ENCODE assay signal across 8 mouse cellular contexts in the genomic region with DNA sequence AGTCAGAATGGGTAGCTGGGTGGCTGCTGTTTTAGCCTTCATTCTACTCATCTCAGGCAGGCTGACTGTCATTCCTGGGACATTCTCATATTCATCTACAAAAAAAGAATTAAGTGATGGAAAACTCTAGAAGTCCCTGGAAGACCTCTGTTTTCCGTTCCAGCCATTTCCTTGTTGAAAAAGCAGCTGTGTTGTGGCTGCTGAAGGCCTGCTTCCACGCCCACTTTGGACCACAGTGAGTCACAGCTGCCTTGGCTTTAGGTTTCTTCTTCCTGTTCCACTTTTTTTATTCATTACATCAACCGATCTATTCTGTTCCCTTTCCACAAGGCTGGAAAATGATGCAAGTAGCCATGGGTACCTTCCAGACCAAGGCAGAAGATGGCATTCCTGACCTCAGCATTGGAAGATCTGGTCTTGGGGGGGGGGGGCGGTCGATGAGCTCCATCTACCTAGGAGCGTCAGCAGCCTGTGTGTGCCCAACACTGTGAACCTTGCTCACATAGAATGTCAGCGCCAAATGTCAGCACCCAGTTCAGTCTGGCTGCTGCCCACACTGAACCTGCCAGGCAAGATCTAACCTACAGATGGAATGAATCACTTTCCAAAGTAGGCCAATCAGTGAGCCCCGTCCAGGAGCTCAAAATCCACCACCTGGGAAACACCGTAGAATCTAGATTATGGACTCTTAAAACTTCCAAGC. TPM values are rescaled to one million over a fixed set of nuclear protein-coding genes. Genes with fewer than 3 reads are reported as not detected.
DNase-seq lines count a peak whose midpoint lies in the region; ATAC-seq and TF ChIP-seq lines count a peak whose summit lies in the region.

No protein-coding gene starts in this region.

- peaks cover 54% of the 10 kb centered on the region for H3K4me1 ChIP-seq in thymus, adult 2 months (replicated peaks; ENCODE audit: control insufficient read depth, insufficient read depth, low read length)
- H3K4me1 ChIP-seq in stomach, embryonic 15.5 days: peaks cover 19% of the 10 kb centered on the region; the same call in 1 of the 2 replicates
- H3K4me1 ChIP-seq in hindbrain, postnatal 0 days (ENCODE audit: insufficient read depth, low read length): no peaks in the 10 kb centered on the region

- H3K36me3 ChIP-seq in thymus, adult 2 months (ENCODE audit: control insufficient read depth, insufficient read depth, low read length): peaks cover 32% of the 10 kb centered on the region
- peaks cover 6% of the 10 kb centered on the region; the same call in 1 of the 2 replicates for H3K36me3 ChIP-seq in stomach, embryonic 15.5 days
- peaks cover 10% of the 10 kb centered on the region for H3K36me3 ChIP-seq in hindbrain, postnatal 0 days (ENCODE audit: insufficient read depth, low read length)

- peak; percentile 53 for ATAC-seq in inflammation-experienced regulatory T-cells, adult 6 months
- no peak for ATAC-seq in stomach, embryonic 15.5 days (ENCODE audit: insufficient read depth, low FRiP score, low read depth)
- ATAC-seq in hindbrain, postnatal 0 days: no peak

- no peaks in the 10 kb centered on the region for H3K9me3 ChIP-seq in stomach, embryonic 15.5 days
- no peaks in the 10 kb centered on the region for H3K9me3 ChIP-seq in hindbrain, postnatal 0 days (ENCODE audit: low read length)

- H3K4me2 ChIP-seq in stomach, embryonic 15.5 days: no peak overlapping the region
- no peak overlapping the region for H3K4me2 ChIP-seq in hindbrain, postnatal 0 days (ENCODE audit: low read depth, low read length)

- TF ChIP-seq CTCF in thymus, adult 2 months (IDR thresholded peaks at IDR 0.05; ENCODE audit: borderline replicate concordance, control insufficient read depth, extremely low read depth, insufficient read depth, low read length, poor library complexity): no peak
- TF ChIP-seq CTCF in hindbrain, postnatal 0 days (IDR thresholded peaks at IDR 0.05; ENCODE audit: low read depth): no peak

- no peaks in the 10 kb centered on the region for H3K27me3 ChIP-seq in thymus, adult 2 months (ENCODE audit: control insufficient read depth, insufficient read depth, low read length)
- H3K27me3 ChIP-seq in stomach, embryonic 15.5 days (replicated peaks): no peaks in the 10 kb centered on the region
- no peaks in the 10 kb centered on the region for H3K27me3 ChIP-seq in hindbrain, postnatal 0 days (ENCODE audit: insufficient read depth, low read length)

- no peak overlapping the region for H3K9ac ChIP-seq in stomach, embryonic 15.5 days
- no peak overlapping the region for H3K9ac ChIP-seq in hindbrain, postnatal 0 days (replicated peaks; ENCODE audit: low read length)

- no peak overlapping the region for H3K4me3 ChIP-seq in thymus, adult 2 months (ENCODE audit: control insufficient read depth, insufficient read depth, low read length)
- H3K4me3 ChIP-seq in stomach, embryonic 15.5 days (replicated peaks): no peak overlapping the region
- H3K4me3 ChIP-seq in hindbrain, postnatal 0 days (ENCODE audit: low read length): no peak overlapping the region

- no peak for TF ChIP-seq POLR2A in thymus, adult 2 months (IDR thresholded peaks at IDR 0.05; ENCODE audit: control insufficient read depth, extremely low read depth, insufficient read depth, low read length, poor library complexity)

- no peak for DNase-seq in thymus, adult 2 months
- DNase-seq in thymus, postnatal 4 days: no peak
- DNase-seq in fat pad, adult 2 months (ENCODE audit: extremely low read depth, low read depth, low spot score): peak; percentile 83
- no peak for DNase-seq in right cerebral cortex, postnatal 36 days (ENCODE audit: low spot score in 2 of 2)
- DNase-seq in layer of hippocampus, postnatal 36 days: no peak
- no peak for DNase-seq in hindbrain, postnatal 0 days (ENCODE audit: low spot score)

- WGBS in thymus, adult 2 months: 38% methylated on average over 9 of the region's 9 CpGs
- 61% methylated on average over 9 of the region's 9 CpGs for WGBS in stomach, embryonic 15.5 days
- 87% methylated on average over 9 of the region's 9 CpGs for WGBS in hindbrain, postnatal 0 days

- H3K27ac ChIP-seq in thymus, adult 2 months (ENCODE audit: control insufficient read depth, insufficient read depth, low read length): peak overlapping the region; percentile 39; the same call in 1 of the 2 replicates
- H3K27ac ChIP-seq in stomach, embryonic 15.5 days: peak overlapping the region; percentile 58
- no peak overlapping the region for H3K27ac ChIP-seq in hindbrain, postnatal 0 days

RNA-seq across cellular contexts. Expression of gene Eif2d, which starts 31.4 kb away (rescaled TPM):
- polyA plus RNA-seq in thymus, adult 2 months (2012; rRNA removed): 41.3 and 41.9 TPM in 2 replicates
- polyA plus RNA-seq in inflammation-experienced regulatory T-cells, adult 6 months (2017; shearing (Covaris generic)): 10 to 100 TPM; 53.4 to 71.7 (median 60.8) TPM
- polyA plus RNA-seq in stomach, embryonic 15.5 days (2015; fragmentation: Nextera tagmentation; extraction: Ambion mirVana): 54.6 and 64.1 TPM in 2 replicates
- 10 to 100 TPM; 36.6 to 41.2 TPM for total RNA-seq in layer of hippocampus, postnatal 36 days (2021)
- total RNA-seq in hindbrain, postnatal 0 days (2014; rRNA removed): 38.1 and 39.7 TPM in 2 replicates
- polyA plus RNA-seq in hindbrain, postnatal 0 days (2015; fragmentation: Nextera tagmentation; extraction: Ambion mirVana): 42.8 and 44.4 TPM in 2 replicates

RNA-seq across cellular contexts. Expression of gene Dyrk3, which starts 46.3 kb away (rescaled TPM):
- 0.78 and 0.98 TPM in 2 replicates for polyA plus RNA-seq in thymus, adult 2 months (2012; rRNA removed)
- polyA plus RNA-seq in inflammation-experienced regulatory T-cells, adult 6 months (2017; shearing (Covaris generic)): under 1 TPM in 1 of 3 experiments, not detected in 2; 0.26 TPM
- 4.7 and 5.4 TPM in 2 replicates for polyA plus RNA-seq in stomach, embryonic 15.5 days (2015; fragmentation: Nextera tagmentation; extraction: Ambion mirVana)
- total RNA-seq in layer of hippocampus, postnatal 36 days (2021): 10 to 100 TPM; 19.6 to 19.9 TPM
- total RNA-seq in hindbrain, postnatal 0 days (2014; rRNA removed): 8.9 and 9.3 TPM in 2 replicates
- polyA plus RNA-seq in hindbrain, postnatal 0 days (2015; fragmentation: Nextera tagmentation; extraction: Ambion mirVana): 10.2 and 11.1 TPM in 2 replicates
